Mouse (Mus musculus) ES-E14 (cell line): ENCODE data around the gene Mst1.
A peak's percentile ranks its signal among the peaks of the same experiment; 100 is the strongest.

Experiments
- CHD2 ChIP-seq: IDR thresholded peaks from 2 replicates; pipeline ENCODE4 v1.6.1; 2014; ENCODE audit warnings: mild to moderate bottlenecking, low read depth, low read length, inconsistent platforms
- MAFK ChIP-seq: IDR thresholded peaks from 2 replicates; pipeline ENCODE4 v1.6.1; 2014; ENCODE audit warnings: mild to moderate bottlenecking, low read depth, low read length, inconsistent platforms; ENCODE audit not compliant: insufficient read depth
- ZC3H11A ChIP-seq: IDR thresholded peaks from 2 replicates; pipeline ENCODE4 v1.6.1; 2012; ENCODE audit warnings: low read depth, mild to moderate bottlenecking, inconsistent platforms, low read length, borderline replicate concordance

DNA sequence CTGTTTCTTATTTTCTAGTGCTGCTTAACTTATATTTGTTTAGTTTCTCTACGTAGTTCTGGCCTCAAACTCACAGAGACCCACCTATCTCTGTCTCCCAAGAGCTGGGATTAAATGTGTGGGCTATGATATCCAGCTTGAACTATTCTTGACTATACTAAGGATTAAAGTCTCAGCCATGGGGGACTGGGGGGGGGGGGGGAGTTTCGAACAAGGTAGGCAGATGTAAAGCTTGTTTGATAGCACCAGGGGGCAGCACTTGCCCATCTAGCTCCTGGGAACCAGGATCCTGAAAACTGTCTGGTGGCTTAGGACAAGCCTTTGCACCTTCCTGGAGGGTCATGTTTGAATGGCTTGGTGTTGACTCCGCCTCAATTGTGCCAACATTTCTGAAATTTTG, 15.3 kb downstream of the Mst1 start:
- TF ChIP-seq CHD2: no peak
- TF ChIP-seq MAFK: no peak
- peak; percentile 47; the same call in 1 of the 2 replicates for TF ChIP-seq ZC3H11A
